Mouse (Mus musculus) left cerebral cortex, postnatal 4 days (tissue): Measurements from ENCODE around the gene Nrap. TPM values are rescaled to one million over a fixed set of nuclear protein-coding genes. Genes with fewer than 3 reads are reported as not detected.

Experiments
- DNase-seq: peaks from one replicate; pipeline ENCODE4 v3.0.0-alpha.2; 2022
- intact Hi-C: fragments of 180-260 bp; cut with DNase I; formaldehyde crosslinking; loops from one replicate; pipeline ENCODE4 v1.15.1; 2025
- total RNA-seq, 2 experiments: library from RNA; stranded (reverse); gene quantifications; 2 replicates each; pipeline ENCODE4 v1.2.3; 2021

Nrap gene
- total RNA-seq, 2 experiments from 2014 or later, result 0.44 to 0.54 TPM

GRCm38 (mm10) chr19:56397663-56398527, 8.1 kb upstream of the Nrap start:
- no peak for DNase-seq
- intact Hi-C loops, result no loop called here

DNA sequence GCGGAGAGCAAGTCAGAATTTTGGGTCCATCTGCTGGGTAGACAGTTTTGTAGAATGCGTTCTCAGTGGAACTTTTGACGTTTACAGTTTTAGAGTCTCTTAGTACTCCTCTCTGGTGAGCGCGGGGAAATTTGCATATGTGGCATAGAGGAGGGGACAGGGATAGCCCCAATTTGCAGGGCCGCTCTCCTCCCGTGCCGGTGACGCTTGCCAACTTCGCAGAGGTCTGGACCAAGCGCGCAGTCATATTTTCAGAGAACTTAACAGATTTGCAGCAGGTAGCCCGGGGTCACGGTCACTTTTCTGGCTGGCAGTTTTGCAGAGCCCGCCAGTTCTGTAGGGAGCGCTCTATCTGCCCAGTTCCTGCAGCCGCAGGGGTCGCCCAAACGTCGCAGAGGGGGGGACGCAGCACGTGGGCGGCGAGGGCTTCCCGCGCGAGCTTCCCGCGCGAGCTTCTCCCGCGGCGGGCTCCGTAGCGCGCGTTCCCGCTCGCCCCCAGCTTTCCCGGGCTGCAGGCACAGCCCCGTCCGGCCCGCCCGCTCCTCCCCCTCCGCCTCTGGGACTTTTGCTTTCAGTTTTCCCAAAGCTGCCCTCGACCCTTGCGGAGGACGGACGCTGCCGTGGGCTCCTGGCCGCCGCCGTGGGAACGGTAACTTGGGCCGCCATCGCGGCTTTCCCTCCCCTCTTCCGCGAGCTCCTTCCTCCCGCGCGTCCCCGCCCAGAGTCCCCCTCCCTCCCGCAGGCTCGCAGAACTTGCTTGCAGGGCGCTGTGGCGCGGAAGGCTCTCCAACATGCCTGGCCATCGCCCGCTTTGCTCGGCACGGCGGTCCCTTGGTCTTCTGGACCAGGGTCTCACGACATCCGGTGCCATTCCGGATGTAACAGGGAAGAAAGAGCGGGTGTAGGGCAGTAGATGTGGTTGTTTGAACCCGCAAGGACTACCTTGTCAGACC, 7.1 kb upstream of the Nrap start, which contains the start of gene Casp7:
Gene Casp7, plus strand, starts transcription at position 461 of the 953 bp plus-strand sequence.
- intact Hi-C loops, result no loop called here
- DNase-seq, result peak; percentile 64

DNA sequence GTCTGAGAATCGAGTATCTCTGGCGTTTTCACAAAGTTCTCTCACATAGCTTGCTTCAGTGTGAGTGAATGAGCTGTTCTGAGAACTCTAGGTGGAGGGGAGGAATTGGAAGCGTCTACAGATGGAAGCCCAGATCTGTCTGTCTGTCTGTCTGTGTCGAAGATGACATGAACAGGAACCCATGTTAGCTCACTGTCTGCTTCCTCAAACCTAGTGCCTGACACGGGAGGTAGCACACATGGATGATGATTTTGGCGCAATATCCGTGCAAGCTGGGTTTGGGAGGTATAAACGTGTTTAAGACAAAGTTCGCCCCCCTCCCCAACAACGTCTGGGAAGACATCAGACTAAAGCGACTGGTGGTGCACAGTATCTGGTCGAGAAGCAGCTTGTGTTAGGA, 6.4 kb upstream of the Nrap start:
- DNase-seq, result no peak
- intact Hi-C loops, result no loop called here

GRCm38 (mm10) chr19:56395183-56395935, 5.5 kb upstream of the Nrap start:
- intact Hi-C loops, result no loop called here
- no peak for DNase-seq

- no peak for DNase-seq
- intact Hi-C loops, result no loop called here
Observed at GRCm38 (mm10) chr19:56393311-56393866, 3.6 kb upstream of the Nrap start.

GRCm38 (mm10) chr19:56391307-56392046, 1.6 kb upstream of the Nrap start:
- intact Hi-C loops, result no loop called here
- no peak for DNase-seq

DNA sequence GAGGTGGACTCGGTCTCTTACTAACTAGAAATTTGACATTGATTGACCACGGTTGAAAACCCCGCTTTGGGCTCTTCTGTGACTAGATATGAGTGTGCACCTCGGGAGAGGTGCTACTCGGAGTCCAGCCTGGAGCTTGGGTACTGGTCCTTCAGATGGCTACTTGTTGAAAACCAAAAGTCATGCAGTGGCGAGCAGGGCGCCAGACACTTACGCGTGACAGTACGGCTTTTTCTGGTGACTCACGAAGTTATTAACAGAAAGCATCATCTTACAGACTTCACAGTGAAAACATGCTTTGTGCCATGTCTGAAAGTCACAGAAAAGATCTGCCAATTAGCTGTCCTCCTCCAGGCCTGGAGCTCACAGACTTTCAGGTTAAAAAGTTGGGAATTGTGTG, 661 bp downstream of the Nrap start:
- DNase-seq, result no peak
- intact Hi-C loops, result no loop called here

DNA sequence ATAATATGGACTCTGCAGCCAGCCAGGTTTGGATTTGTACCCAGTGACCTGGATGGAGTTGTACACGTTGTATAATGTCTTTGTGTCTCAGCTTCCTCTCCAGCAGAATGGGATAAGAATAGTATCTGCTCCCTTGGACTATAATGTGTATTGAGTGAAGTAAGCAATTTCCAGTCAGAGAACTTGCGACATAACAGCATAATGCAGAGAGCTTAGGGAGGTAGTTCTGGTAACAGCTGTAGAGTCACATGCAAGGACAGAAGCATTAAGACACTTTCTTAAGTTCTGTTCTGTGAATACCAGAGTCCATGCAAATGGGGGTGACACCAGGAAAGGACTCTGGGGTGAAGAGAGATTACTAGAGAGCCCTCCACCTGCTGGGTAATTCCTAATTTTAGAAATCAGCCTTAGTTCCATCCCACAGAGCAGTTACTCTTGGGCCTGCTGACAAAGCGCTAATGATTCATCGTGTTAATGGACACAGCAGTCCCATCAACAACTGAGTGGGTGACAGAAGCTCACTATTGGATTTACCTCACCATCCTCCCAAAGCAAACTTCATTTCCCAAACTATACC, 2.0 kb downstream of the Nrap start:
- intact Hi-C loops, result no loop called here
- no peak for DNase-seq

GRCm38 (mm10) chr19:56386095-56386494, 3.7 kb downstream of the Nrap start:
- no peak for DNase-seq
- intact Hi-C loops, result no loop called here

DNA sequence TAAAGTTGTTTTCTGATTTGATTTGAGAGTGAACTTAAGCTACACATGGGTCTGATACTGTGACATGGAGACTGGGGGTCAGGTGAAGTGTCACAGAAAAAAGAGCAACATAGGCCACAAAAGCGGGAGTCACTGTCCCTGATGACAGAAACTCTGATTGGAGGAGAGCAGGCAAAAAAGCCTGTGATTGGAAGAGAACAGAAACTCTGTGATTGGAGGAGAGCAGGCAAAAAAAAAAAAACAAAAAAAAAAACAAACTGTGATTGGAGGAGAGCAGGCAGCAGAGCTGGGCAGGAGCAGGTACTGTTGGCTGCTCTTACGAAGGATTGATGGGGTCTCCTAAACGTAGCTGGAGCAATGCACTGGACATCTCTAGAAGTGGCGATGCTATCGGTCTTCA, 4.3 kb downstream of the Nrap start:
- no peak for DNase-seq
- intact Hi-C loops, result no loop called here

- no peak for DNase-seq
- intact Hi-C loops, result no loop called here
Observed at GRCm38 (mm10) chr19:56381407-56381806, 8.4 kb downstream of the Nrap start.

GRCm38 (mm10) chr19:56380341-56380740, 9.5 kb downstream of the Nrap start:
- no peak for DNase-seq

DNA sequence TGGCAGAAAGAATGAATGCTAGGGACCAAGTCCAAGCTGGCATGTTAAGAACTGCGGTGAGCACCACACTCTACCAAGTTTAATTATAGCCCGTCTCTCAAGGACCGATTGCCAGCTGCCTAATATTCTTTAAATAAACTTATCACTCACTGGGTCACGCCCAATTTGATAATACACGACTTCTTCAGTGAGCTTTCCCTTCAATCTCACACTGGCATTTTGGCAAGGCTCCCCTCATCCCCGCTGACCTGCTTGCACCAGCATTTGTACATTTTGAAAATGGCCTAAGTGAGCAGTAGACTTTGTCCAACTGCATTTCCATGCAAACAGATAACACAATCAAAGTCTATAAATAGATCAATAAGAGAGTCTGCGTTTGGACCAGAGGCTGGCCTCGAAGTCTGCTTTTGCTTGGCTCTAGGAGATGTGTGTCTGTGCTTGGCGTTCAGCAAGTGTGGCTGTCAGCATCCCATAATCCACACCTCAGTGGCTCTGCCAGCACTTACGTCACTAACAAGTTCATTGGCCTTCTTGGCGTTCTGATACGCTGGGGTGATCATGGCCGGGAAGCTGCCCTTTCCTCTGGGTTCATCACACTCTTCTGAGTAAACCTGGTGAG, 11.2 kb downstream of the Nrap start:
- intact Hi-C loops, result no loop called here
- DNase-seq, result no peak

More at GRCm38 (mm10) chr19:56380341-56380740, 9.5 kb downstream of the Nrap start:
- intact Hi-C loops, result no loop called here

DNA sequence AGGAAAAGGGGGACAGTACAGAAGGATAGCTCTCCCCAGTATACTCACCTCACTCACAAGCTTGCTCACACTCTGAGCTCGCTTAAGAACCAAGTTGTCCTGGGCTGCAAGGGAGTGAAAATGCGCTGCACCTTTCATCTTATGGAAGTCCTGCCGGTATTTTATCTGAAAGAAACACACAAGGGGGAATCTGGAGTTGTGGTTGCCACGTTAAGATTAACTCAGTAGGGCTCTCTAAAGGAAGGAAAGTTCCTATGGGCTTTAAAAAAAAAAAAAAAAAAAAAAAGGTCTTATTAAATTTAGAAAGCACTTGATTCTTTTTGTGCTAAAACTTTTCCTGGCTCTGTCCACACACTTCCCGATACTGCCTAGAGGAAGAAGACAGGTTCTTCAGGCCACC, 11.8 kb downstream of the Nrap start:
- no peak for DNase-seq
- intact Hi-C loops, result no loop called here

DNA sequence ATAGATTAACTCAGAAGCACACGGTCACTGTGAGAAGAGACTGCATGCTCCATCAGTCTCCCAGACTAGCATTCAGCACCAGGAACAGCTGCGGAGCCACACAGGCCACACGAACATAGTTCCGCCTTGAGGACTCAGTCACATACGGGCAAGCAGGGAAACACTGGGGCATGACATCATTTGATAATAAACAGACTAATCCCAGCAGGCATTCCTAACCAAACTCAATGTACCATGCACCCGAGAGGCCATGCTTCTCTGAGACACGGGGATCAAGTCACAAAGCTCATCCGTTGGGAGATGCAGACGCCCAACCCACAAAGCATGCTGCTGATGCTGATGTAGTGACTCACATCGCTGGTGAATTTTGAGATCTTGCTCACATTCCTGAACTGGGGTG, 15.8 kb downstream of the Nrap start:
- no peak for DNase-seq
- intact Hi-C loops, result no loop called here

DNA sequence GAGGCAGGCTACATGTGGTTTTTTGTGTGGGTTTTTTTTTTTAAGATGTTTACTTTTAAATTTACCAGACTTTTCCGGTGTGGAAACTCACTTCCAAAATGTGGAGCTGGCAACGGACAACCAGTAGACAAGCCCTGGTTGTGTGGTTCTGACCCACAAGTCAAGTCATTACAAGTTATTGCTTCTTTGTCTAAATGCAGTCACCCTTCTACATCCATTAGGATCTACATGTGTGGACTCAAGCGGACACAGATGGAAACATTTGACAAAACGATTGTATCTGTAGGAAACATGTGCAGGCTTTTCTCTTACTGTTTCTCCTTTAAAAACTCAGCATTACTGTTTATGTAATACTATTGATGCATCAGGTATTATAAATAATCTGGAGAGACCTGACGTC, 16.6 kb downstream of the Nrap start:
- intact Hi-C loops, result no loop called here
- DNase-seq, result no peak

GRCm38 (mm10) chr19:56372226-56372625, 17.6 kb downstream of the Nrap start:
- no peak for DNase-seq
- intact Hi-C loops, result no loop called here

- intact Hi-C loops, result no loop called here
- DNase-seq, result no peak
Observed at GRCm38 (mm10) chr19:56370389-56371150, 19.3 kb downstream of the Nrap start.
